Mouse (Mus musculus): ENCODE results near the gene Pkig.

- TF ChIP-seq CTCF (IDR thresholded peaks at IDR 0.05; ENCODE audit: insufficient read depth, low read depth, low read length) = no peak
- no peak for TF ChIP-seq POLR2A (IDR thresholded peaks at IDR 0.05; ENCODE audit: insufficient read depth, low read depth, low read length)
Observed at GRCm38 (mm10) chr2:163712473-163712872, 54.3 kb downstream of the Pkig start.

Measured in olfactory bulb, adult 2 months (tissue).